Mouse (Mus musculus) stomach, embryonic 16.5 days (tissue): ENCODE data around the gene Ppp1r12b. TPM values are rescaled to one million over a fixed set of nuclear protein-coding genes. Genes with fewer than 3 reads are reported as not detected.

ENCODE experiments used
- ATAC-seq: fragments of 200-750 bp; cut with Nextera tagmentation; 2 replicates; pipeline ENCODE4 v1.8.0; 2017; ENCODE audit warnings: moderate number of reproducible peaks, moderate TSS enrichment; ENCODE audit not compliant: insufficient read depth, low FRiP score
- H3K27ac ChIP-seq: fragments of 300-500 bp; sonication (generic); 2 replicates; pipeline ENCODE4 v1.5.1; 2014; ENCODE audit warnings: low read length
- H3K27me3 ChIP-seq: fragments of 300-500 bp; sonication (generic); 2 replicates; pipeline ENCODE4 v1.6.1; 2014; ENCODE audit warnings: low read length, control low read depth, mixed read lengths; ENCODE audit not compliant: control insufficient read depth, insufficient read depth
- H3K36me3 ChIP-seq: fragments of 300-500 bp; sonication (generic); 2 replicates; pipeline ENCODE4 v1.6.1; 2014; ENCODE audit warnings: low read length; ENCODE audit not compliant: control insufficient read depth, insufficient read depth
- H3K4me1 ChIP-seq: fragments of 300-500 bp; sonication (generic); 2 replicates; pipeline ENCODE4 v1.6.1; 2014; ENCODE audit warnings: low read length, control low read depth, mixed read lengths; ENCODE audit not compliant: control insufficient read depth, insufficient read depth
- H3K4me2 ChIP-seq: fragments of 300-500 bp; sonication (generic); 2 replicates; pipeline ENCODE4 v1.6.1; 2014; ENCODE audit warnings: low read depth, low read length, mixed read lengths
- H3K4me3 ChIP-seq: fragments of 300-500 bp; sonication (generic); replicated peaks from 2 replicates; pipeline ENCODE4 v1.5.1; 2014; ENCODE audit warnings: mild to moderate bottlenecking, low read length
- H3K9ac ChIP-seq: fragments of 300-500 bp; sonication (generic); 2 replicates; pipeline ENCODE4 v1.6.1; 2014; ENCODE audit warnings: low read length
- H3K9me3 ChIP-seq: fragments of 300-500 bp; sonication (generic); replicated peaks from 2 replicates; pipeline ENCODE4 v1.6.1; 2016; ENCODE audit warnings: low read length, control low read depth; ENCODE audit not compliant: control insufficient read depth
- WGBS: fragments of 180-500 bp; shearing (Covaris S2); extraction: QIAGEN DNeasy Blood & Tissue Kit; methylation state at CpG from one replicate; pipeline ENCODE4 v1.1.7; 2014; 5-methylcytosine and 5-hydroxymethylcytosine counted together
- polyA plus RNA-seq: library from polyadenylated mRNA; unstranded; fragments of >200 nt; fragmentation: Nextera tagmentation; extraction: Ambion mirVana; gene quantifications from 2 replicates; pipeline ENCODE4 v1.2.1, GENCODE M21; 2015

Ppp1r12b gene
- polyA plus RNA-seq, 1 experiment from 2014 or later = 24.5 TPM

DNA sequence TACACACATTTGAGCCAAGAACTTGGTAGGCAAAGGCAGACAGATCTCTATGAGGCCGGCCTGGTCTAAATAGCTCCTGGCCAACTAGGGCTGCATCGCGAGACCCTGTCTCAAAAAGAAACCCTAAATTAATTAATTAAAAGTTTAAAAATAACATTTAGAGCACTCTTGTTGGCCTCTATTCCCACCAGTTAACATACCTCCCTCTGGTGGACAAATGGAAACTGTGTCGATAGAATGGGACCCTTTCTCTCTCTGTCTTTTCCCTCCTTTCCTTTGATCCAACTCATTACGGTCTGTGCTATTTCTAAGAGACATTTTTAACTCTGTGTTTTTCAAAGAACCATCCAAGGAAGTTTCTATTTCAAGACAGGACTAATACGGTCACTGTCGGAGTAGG lies 4.9 kb upstream of the Ppp1r12b start:
- WGBS = 56% methylated on average over 7 of the region's 7 CpGs
- no peaks in the 10 kb centered on the region for H3K27me3 ChIP-seq
- no peak overlapping the region for H3K9ac ChIP-seq
- H3K36me3 ChIP-seq = no peaks in the 10 kb centered on the region
- no peak overlapping the region for H3K27ac ChIP-seq
- no peak for ATAC-seq
- H3K9me3 ChIP-seq = no peaks in the 10 kb centered on the region
- peaks cover 15% of the 10 kb centered on the region for H3K4me1 ChIP-seq
- H3K4me2 ChIP-seq = no peak overlapping the region
- H3K4me3 ChIP-seq = no peak overlapping the region

DNA sequence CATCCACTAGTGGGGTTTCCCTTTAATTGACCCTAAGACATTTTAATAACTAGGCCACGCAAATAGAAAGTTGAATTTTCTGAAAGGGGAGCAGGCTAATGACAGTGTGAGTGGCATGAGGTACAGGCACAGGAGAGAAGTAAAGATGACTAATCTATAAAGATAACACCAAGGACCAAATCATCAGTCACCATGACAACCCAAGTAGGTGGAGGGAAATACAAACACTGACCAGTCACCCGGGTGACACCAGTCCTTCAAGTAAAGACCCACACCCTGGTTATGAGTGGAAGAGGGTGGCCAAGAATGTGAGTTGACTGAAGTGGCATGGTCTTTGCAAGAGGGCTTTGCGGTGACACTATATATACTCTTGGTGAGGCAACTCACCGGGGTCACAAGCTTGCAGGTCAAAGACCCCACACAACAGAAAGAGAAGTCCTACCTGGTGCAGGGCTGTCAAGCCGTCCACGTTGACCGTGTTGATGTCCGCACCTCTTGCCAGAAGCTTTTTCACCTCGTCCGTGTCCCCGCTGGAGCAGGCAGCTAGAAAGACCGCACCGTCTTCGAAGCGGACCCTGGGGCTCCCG lies 599 bp downstream of the Ppp1r12b start:
- no peak; the same call in 1 of the 2 replicates for ATAC-seq
- Histone ChIP-seq H3K4me2 (peak overlapping the region; percentile 90), H3K27me3 (no peaks in the 10 kb centered on the region), H3K27ac (peak overlapping the region; percentile 76), H3K36me3 (no peaks in the 10 kb centered on the region), H3K9me3 (no peaks in the 10 kb centered on the region), H3K9ac (peak overlapping the region; percentile 93), H3K4me3 (peak overlapping the region; percentile 78), H3K4me1 (peaks cover 5% of the 10 kb centered on the region; the same call in 1 of the 2 replicates)
- 2% methylated on average over 16 of the region's 16 CpGs for WGBS

DNA sequence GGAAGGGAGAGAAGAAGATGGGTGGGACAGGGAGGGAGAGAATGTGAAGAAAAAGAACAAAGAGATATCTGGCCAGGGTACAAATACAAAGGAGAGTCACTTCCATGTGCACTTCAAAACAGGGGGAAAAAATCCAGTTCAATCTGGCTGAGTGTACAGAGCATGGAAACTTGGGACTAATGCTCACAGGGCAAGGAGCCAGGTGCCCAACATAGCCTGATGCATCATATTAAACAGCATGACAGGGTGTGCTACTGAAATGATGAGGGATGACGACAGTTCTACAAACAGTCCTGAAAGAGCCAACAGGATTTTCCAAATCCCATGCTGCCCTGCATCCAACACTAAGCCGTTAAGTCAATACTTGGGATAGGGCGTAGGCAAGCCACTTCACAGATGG lies 5.8 kb downstream of the Ppp1r12b start:
- 69% methylated on average over 3 of the region's 3 CpGs for WGBS
- ATAC-seq = no peak
- no peaks in the 10 kb centered on the region for H3K36me3 ChIP-seq

GRCm38 (mm10) chr1:134947590-134947989 lies 8.2 kb downstream of the Ppp1r12b start:
- Histone ChIP-seq H3K4me2 (no peak overlapping the region), H3K9ac (no peak overlapping the region), H3K36me3 (no peaks in the 10 kb centered on the region), H3K9me3 (no peaks in the 10 kb centered on the region), H3K27me3 (no peaks in the 10 kb centered on the region), H3K4me3 (no peak overlapping the region), H3K27ac (no peak overlapping the region), H3K4me1 (no peaks in the 10 kb centered on the region)
- 83% methylated on average over 7 of the region's 7 CpGs for WGBS
- ATAC-seq = no peak

More for the DNA sequence above, 5.8 kb downstream of the Ppp1r12b start:
- Histone ChIP-seq H3K4me3 (no peak overlapping the region), H3K27me3 (no peaks in the 10 kb centered on the region), H3K9me3 (no peaks in the 10 kb centered on the region), H3K27ac (no peak overlapping the region), H3K4me1 (peaks cover 5% of the 10 kb centered on the region; the same call in 1 of the 2 replicates), H3K9ac (no peak overlapping the region), H3K4me2 (no peak overlapping the region)

- H3K9ac ChIP-seq = no peak overlapping the region
- WGBS = 87% methylated on average over 2 of the region's 2 CpGs
- H3K4me3 ChIP-seq = no peak overlapping the region
- no peaks in the 10 kb centered on the region for H3K27me3 ChIP-seq
- H3K9me3 ChIP-seq = no peaks in the 10 kb centered on the region
- no peak overlapping the region for H3K4me2 ChIP-seq
- peaks cover 7% of the 10 kb centered on the region; the same call in 1 of the 2 replicates for H3K4me1 ChIP-seq
- H3K36me3 ChIP-seq = no peaks in the 10 kb centered on the region
- no peak for ATAC-seq
- H3K27ac ChIP-seq = no peak overlapping the region
Observed at GRCm38 (mm10) chr1:134942898-134943297, 12.8 kb downstream of the Ppp1r12b start.

- 38% methylated on average over 4 of the region's 4 CpGs for WGBS
- ATAC-seq = no peak
- no peaks in the 10 kb centered on the region for H3K36me3 ChIP-seq
- 0 out of 2 replicates have a peak overlapping the region, but pooled peaks have one; percentile 27 for H3K27ac ChIP-seq
- H3K27me3 ChIP-seq = no peaks in the 10 kb centered on the region
- peaks cover 7% of the 10 kb centered on the region; the same call in 1 of the 2 replicates for H3K4me1 ChIP-seq
- no peak overlapping the region for H3K4me2 ChIP-seq
- H3K4me3 ChIP-seq = no peak overlapping the region
- H3K9me3 ChIP-seq = no peaks in the 10 kb centered on the region
- H3K9ac ChIP-seq = no peak overlapping the region
Observed at GRCm38 (mm10) chr1:134940863-134941262, 14.9 kb downstream of the Ppp1r12b start.

DNA sequence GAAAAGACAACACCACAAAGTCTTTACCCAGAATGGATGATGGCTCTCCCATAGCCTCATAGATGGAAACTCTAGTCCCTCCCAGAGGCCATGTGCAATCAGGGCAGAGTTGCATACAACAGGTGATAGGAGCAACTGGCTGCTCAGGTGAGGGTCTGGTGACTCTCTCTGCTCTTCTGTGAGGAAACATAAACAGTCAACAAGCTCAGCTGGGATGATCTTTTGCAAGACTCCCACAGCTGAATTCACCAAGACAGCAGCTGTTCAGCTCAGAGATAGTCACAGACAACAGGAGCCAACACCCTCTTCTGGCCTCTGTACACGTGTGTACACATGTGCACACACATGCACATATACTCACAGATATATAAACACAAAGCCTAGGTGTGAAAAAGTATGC lies 17.5 kb downstream of the Ppp1r12b start:
- no peak overlapping the region for H3K4me3 ChIP-seq
- H3K4me1 ChIP-seq = peaks cover 7% of the 10 kb centered on the region; the same call in 1 of the 2 replicates
- no peaks in the 10 kb centered on the region for H3K9me3 ChIP-seq
- H3K27ac ChIP-seq = no peak overlapping the region
- no peaks in the 10 kb centered on the region for H3K36me3 ChIP-seq
- ATAC-seq = no peak
- no peak overlapping the region for H3K4me2 ChIP-seq
- no peak overlapping the region for H3K9ac ChIP-seq
- no peaks in the 10 kb centered on the region for H3K27me3 ChIP-seq
- 76% methylated on average over 1 of the region's 1 CpGs for WGBS

- ATAC-seq = no peak
- no peak overlapping the region for H3K4me3 ChIP-seq
- no peaks in the 10 kb centered on the region for H3K27me3 ChIP-seq
- no peaks in the 10 kb centered on the region for H3K9me3 ChIP-seq
- H3K4me2 ChIP-seq = no peak overlapping the region
- 84% methylated on average over 6 of the region's 6 CpGs for WGBS
- H3K4me1 ChIP-seq = peaks cover 7% of the 10 kb centered on the region; the same call in 1 of the 2 replicates
- no peak overlapping the region for H3K27ac ChIP-seq
- H3K36me3 ChIP-seq = no peaks in the 10 kb centered on the region
- H3K9ac ChIP-seq = no peak overlapping the region
Observed at GRCm38 (mm10) chr1:134936335-134936734, 19.4 kb downstream of the Ppp1r12b start.

DNA sequence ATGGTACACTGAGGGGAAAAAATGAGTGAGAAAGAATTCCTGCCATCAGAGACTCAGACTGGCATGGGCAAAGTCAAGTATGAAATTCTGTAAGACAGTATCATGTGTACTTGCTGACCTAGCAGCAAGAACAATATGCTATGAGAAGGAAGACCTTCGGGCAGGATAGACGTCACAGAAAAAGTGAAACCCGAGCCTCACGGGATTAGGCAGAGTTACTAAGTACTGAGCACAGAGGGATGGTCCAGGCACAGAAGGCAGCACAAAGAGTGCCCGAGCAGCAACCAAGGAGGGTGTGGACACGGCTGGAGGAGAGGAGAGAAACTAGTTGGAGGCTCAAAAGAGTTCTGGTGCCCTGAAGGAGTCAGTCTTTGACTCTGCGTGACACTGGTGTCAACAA lies 23.3 kb downstream of the Ppp1r12b start:
- 44% methylated on average over 7 of the region's 7 CpGs for WGBS
- no peak for ATAC-seq

More for the DNA sequence above, 23.3 kb downstream of the Ppp1r12b start:
- Histone ChIP-seq H3K36me3 (no peaks in the 10 kb centered on the region), H3K27ac (no peak overlapping the region), H3K27me3 (no peaks in the 10 kb centered on the region), H3K4me2 (no peak overlapping the region), H3K4me1 (no peaks in the 10 kb centered on the region), H3K9ac (no peak overlapping the region), H3K4me3 (no peak overlapping the region), H3K9me3 (no peaks in the 10 kb centered on the region)
